Mouse (Mus musculus): Measurements from ENCODE around the gene Grm7.

Gene Grm7

DNA sequence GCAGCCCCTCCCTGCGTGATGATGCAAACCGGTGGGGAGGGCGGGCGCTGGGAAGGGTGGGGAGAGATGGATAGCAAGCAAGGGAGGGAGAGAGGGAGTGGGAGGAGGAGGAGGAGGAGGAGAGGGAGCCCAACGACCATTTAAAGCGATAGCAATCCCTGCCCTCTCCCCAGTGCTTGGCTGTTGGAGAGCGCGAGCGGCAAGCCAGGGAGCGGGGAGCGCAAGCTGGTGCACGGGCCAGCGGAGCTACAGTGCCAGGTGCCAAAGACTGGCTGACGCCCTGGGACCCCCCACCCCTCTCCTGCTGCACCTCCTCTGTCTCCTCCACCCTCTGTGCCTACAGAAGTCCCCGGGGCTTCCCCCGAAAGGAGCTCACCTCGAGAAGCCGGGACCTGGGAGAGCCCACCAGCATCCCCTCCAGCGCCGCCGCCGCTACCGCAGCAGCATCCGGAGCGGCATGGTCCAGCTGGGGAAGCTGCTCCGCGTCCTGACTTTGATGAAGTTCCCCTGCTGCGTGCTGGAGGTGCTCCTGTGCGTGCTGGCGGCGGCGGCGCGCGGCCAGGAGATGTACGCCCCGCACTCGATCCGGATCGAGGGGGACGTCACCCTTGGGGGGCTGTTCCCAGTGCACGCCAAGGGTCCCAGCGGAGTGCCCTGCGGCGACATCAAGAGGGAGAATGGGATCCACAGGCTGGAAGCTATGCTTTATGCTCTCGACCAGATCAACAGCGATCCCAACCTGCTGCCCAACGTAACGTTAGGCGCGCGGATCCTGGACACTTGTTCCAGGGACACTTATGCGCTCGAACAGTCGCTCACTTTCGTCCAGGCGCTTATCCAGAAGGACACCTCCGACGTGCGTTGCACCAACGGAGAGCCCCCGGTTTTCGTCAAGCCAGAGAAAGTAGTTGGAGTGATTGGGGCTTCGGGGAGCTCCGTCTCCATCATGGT lies at the start of gene Grm7:
Grm7 (plus strand) TSS at position 171 of the 951 bp plus-strand sequence.
- DNase-seq (ENCODE audit: low spot score in 2 of 2): peak; percentile 25 to 37

DNA sequence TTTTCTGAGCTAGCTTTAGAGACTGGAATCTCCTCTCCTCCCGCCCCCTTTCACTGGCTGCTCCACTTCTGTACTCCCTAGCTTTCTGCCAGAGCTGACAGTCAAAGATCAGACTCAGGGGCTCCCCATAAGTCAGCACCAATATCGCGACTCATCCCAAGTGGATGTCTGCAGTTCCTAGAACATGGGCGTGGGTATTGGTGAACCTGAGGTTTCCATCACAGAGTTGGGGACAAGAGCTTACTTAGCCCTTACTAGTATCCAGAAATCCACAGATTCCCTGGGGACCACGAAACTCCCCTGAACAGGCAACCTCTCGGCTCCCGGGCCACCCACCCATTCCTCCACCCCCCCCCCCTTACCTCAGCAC lies 355 bp upstream of the Grm7 start:
- DNase-seq (ENCODE audit: low spot score in 2 of 2): no peak

DNA sequence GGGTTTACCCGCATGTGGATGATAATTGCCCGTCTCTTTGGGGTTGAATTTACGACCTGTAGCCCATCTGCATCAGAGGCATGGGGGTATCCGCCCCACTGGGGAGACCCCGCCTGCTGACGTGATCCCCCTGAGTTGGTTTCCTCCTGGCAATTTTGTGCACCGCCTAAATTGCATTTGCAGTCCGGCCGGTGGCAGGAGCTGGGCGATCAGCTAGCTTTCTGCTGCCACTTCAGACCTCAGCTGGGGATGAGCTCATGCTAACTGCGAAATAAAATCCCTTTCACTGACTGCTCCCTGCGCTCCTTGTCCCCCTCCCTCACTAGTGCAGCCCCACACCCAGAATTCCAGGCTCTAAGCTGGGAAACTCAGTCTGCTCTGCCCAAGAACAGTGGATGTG lies 1.5 kb downstream of the Grm7 start:
- peak in 1 of 2 experiments; percentile 16 for DNase-seq (ENCODE audit: low spot score in 2 of 2)

DNA sequence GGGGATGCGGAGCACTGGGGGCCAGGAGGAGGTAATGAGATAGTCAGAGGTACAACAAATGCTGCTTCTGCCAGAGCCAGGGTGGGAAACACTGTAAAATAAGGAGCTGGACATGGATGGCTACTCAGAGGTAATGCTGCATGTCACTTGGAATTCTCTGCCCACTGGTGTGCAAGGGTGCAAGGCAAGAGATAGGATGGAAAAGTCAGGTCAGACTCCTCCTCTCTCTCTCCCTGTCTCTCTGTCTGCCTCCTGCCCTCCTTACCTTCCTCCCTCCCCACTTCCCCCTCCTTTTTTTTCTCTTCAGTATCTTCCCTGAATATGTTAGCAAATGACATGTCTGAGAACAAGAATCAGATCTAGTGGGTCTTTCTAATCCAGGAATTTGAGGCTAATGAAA lies 3.8 kb downstream of the Grm7 start:
- DNase-seq (ENCODE audit: low spot score in 2 of 2): no peak

DNA sequence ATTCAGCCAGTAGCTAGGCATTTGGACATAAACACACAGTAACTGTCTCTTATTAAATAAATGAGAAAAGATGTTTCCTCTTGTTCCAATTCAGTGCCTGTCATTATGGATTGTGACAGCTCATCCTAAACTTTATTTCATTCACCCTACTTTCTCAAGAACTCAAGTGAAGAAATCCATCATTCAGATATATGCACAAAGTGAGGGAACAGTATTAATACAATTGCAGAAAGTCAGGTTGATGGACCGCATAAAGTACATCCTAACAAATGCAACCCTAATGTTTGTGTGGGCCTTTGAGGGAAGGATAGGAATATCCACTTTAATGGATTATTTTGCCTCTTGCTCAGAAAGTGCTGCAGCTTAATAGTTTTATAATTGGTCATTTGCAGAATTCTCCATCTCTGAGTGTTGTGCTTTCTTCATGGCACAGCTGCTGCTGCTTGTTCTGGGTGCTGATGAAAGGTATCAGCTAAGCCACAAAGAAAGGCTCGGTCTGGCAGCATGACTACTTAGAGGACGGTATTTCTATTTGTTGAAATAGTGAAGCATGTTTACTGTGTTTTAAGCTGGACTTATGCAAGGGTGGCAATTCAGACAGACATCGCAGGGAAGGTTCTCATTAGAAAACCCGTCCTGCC lies 8.1 kb downstream of the Grm7 start:
- no peak for DNase-seq (ENCODE audit: low spot score in 2 of 2)

- no peak for DNase-seq (ENCODE audit: low spot score in 2 of 2)
Observed at GRCm38 (mm10) chr6:110664436-110664835, 19.1 kb downstream of the Grm7 start.

GRCm38 (mm10) chr6:110668447-110668846 lies 23.1 kb downstream of the Grm7 start:
- DNase-seq (ENCODE audit: low spot score in 2 of 2): no peak

DNA sequence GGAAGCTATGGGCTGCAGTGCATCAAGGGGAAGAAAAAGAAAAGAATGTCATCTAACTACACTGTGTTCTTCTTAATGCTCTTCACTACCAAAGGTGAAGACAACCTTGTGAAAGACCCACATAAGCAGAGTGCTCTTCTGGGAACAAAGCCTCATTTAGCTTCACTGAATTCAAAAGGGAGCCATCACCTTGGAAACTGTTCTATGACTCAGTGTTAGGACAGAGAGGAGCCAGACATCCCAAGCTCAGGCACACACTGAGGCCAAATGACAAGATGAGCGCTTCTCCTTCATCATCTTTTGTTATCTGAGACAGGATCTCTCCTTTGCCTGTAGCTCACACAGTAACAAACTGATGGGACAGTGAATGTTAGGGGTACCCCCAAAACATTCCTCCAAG lies 45.6 kb downstream of the Grm7 start:
- DNase-seq (ENCODE audit: low spot score in 2 of 2): no peak

GRCm38 (mm10) chr6:110709763-110710162 lies 64.4 kb downstream of the Grm7 start:
- no peak for DNase-seq (ENCODE audit: low spot score in 2 of 2)

GRCm38 (mm10) chr6:110714943-110715342 lies 69.6 kb downstream of the Grm7 start:
- DNase-seq (ENCODE audit: low spot score in 2 of 2): no peak

- no peak for DNase-seq (ENCODE audit: low spot score in 2 of 2)
Observed at GRCm38 (mm10) chr6:110723371-110723770, 78.0 kb downstream of the Grm7 start.

- no peak for DNase-seq (ENCODE audit: low spot score in 2 of 2)
Observed at GRCm38 (mm10) chr6:110733914-110734313, 88.5 kb downstream of the Grm7 start.

DNA sequence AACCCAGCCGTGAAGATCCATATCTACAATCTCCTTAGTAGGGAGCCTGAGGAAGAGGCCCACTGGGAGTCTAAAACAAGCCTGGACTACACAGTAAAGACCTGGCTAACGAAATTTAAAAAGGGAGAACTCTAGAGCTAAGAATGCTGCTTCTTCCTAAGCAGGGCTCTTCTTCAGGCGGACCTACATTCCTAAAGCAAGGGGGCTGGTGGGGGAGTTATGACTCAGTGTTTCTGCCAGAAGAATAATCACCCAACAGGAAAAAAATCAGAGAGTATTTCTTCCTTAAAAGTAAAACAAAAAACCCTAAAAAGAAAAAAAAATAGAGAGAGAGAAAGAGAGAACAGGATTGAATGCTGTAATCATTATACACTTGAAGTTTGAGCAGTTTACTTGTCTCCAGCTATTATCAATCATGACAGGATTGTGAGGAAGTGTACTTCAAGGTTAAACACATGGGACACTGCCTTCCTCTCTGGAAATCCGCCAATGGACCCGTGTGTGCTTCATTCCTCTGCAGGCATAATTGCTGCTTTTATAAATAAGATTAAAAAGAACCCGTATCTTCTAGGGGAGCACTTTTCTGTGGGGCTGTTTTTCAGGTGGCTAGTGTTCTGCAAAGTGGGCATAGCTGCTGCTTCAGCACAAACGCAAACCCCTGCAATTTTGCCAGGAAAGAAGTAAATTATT lies 98.7 kb downstream of the Grm7 start:
- DNase-seq (ENCODE audit: low spot score in 2 of 2): no peak

DNA sequence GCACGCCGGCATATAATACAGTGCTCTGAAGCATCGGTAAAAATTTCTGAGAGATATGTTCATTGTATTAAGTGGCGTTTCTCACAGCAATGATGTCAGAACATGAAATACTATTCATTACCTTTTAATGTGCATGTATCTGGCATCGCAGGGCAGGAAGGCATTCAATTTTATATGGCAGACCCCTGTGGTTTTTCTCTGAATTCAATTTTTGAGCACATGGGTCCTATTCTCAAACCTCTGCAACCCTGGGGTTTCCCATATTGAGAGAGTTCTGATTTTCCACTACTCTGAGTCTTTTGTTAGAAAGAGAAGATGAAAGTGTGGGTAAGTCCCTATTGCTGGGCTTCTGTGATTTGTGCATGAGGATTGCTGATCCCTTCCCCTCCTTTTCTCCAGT lies 110.5 kb downstream of the Grm7 start:
- DNase-seq (ENCODE audit: low spot score in 2 of 2): no peak

- no peak for DNase-seq (ENCODE audit: low spot score in 2 of 2)
Observed at GRCm38 (mm10) chr6:110769588-110769987, 124.2 kb downstream of the Grm7 start.

GRCm38 (mm10) chr6:110772652-110773051 lies 127.3 kb downstream of the Grm7 start:
- DNase-seq (ENCODE audit: low spot score in 2 of 2): no peak

DNA sequence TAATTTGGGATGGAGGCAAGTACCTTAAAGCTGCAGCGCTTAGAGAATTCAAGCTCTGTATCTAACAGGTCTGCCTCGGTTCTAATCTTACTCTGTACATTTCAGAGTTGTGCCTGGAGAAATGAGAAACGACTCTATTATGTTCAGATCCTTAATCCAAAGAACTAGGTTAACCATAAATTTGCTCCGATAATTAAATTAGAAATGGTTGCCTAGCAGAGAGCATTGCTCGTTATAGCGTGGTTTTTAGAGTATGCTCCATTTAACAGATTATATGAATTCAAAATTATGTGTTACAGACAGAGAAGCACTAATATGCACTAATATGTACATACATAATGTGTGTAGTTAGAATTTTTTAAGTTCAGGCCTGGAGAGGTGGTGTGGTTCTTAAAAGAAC lies 130.7 kb downstream of the Grm7 start:
- no peak for DNase-seq (ENCODE audit: low spot score in 2 of 2)

DNA sequence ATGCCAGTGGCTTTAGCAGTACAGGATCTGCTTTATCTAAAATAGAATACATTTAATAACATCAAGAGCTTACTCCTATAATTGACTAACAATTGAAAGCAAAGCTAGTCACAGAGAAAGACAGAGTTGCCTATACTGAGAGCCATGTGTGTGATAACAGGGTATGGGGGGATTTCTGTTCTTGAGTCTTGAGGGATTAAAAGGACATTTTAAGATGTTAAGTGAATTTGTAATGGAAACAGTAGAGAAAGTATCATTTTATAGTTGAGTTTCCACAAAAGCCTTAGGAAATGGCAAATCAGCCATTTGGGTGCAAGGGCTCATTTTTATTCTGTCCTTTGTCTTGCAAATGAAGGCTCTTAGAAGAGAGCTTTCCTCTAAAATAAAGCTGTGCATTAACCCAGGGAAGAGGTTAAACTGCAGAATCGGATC lies 140.1 kb downstream of the Grm7 start:
- no peak for DNase-seq (ENCODE audit: low spot score in 2 of 2)

DNA sequence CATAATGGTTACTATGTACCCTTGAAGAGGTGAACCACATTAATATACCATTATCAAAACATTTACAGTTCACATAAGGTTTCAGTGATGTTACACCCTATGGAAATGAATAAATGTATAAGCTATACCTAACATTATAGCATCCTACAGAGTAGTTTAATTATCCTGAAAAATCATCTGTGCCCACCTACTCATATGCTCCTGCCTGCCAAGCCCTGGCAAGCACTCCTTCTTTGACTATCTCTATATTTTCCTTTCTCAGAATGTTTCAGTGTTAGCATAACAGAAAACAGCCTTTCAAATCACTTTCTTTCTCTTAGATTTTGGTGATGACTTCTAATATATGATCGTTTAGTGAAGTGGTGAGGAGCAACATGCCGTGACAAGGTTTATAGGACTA lies 147.3 kb downstream of the Grm7 start:
- DNase-seq (ENCODE audit: low spot score in 2 of 2): no peak

DNA sequence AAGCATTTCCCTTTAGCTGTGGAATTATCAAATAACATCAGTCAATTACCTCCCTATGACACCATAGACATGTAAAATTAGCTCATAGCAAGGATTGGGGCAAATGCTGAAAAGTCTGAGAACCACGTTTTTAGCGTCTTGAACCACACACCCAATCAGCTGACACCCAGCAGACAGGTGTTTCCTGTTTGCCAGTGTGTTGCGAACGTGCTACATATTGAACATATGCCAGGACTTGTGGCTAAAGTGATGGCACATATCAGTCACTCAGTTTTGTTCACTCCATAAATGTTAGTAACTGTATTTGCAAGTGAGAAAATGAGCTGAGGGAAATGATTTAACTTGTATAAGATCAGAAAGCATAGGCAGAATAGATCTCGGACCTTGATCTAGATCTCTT lies 162.1 kb downstream of the Grm7 start:
- no peak for DNase-seq (ENCODE audit: low spot score in 2 of 2)

DNA sequence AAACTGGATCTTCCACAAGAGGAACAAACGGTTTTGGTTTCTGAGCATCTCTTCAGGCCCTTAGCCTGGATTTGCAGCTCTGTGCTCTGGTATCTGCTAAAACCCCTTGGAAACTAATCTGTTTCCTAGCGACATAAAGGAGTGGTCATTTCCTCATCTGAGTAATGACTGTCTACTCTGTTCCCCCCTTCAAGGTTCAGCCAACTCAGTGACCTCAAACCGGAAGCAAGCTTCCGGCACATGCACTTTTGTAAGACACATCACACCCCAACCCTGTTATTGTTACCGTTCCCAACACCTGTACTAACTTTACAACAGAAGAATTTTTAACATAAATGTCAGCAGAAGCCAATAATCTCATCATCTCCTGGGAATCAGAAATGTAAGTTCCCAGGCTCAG lies 166.8 kb downstream of the Grm7 start:
- DNase-seq (ENCODE audit: low spot score in 2 of 2): no peak

DNA sequence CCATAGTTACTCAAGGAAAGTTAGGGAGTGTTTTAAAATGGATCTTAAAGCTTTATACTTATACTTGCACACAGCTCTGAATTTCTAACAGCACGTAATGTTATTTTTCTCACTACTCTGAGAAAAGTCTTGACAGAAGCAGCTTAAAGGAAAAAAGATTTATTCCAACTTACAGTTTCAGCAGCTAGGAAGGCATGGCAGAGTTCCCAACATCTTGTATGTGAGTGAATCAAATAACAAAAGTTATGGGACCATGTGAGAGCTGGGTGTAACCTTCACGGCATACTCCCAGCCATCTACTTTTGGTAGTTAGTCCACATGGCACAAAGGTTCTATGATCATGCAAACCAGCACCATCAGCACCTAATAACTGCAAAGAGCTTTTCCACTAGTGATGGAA lies 172.9 kb downstream of the Grm7 start:
- DNase-seq (ENCODE audit: low spot score in 2 of 2): no peak

GRCm38 (mm10) chr6:110868311-110868710 lies 222.9 kb downstream of the Grm7 start:
- no peak for DNase-seq (ENCODE audit: low spot score in 2 of 2)

All from cerebellum, postnatal 4 days (tissue).